Mouse (Mus musculus) activated CD4-positive, CD25-positive, alpha-beta regulatory T cell (primary cell): ENCODE data around the gene Cstl1. TPM values are rescaled to one million over a fixed set of nuclear protein-coding genes. Genes with fewer than 3 reads are reported as not detected.

Source experiments
- polyA plus RNA-seq, 2 experiments: library from polyadenylated mRNA; unstranded; fragments of 100-300 nt; shearing (Covaris generic); gene quantifications; one replicate each; pipeline ENCODE4 v1.2.1; 2017

Gene Cstl1
- not detected for polyA plus RNA-seq

GRCm38 (mm10) chr2:148750058-148750457 is at the start of gene Cstl1:
Gene Cstl1, plus strand, starts transcription at chr2:148750358.

GRCm38 (mm10) chr2:148732327-148733000 is 17.7 kb upstream of the Cstl1 start, which contains the start of gene Napb:
Gene Napb, minus strand, starts transcription at chr2:148732467.

GRCm38 (mm10) chr2:148771397-148771796 is 21.2 kb downstream of the Cstl1 start, which contains the start of gene Cst11:
Gene Cst11, minus strand, starts transcription at chr2:148771497.

GRCm38 (mm10) chr2:148781709-148782108 is 31.6 kb downstream of the Cstl1 start, which contains the start of gene 8030411F24Rik:
Gene 8030411F24Rik, plus strand, starts transcription at chr2:148782009.

GRCm38 (mm10) chr2:148789142-148789541 is 39.0 kb downstream of the Cstl1 start, which contains the start of gene Cst12:
Gene Cst12, plus strand, starts transcription at chr2:148789361.

GRCm38 (mm10) chr2:148798485-148798884 is 48.3 kb downstream of the Cstl1 start, which contains the start of gene Cst8:
Gene Cst8, plus strand, starts transcription at chr2:148798785.

Other genes starting within 250 kb of the Cstl1 start
- gene Nxt1, start 77.8 kb upstream of the Cstl1 start, polyA plus RNA-seq, result 10 to 100 TPM; 56.5 to 77.7 TPM
- gene Gzf1, start 69.3 kb upstream of the Cstl1 start, polyA plus RNA-seq, result 10 to 100 TPM in 1 of 2 experiments, 1 to 10 TPM in 1; 9.3 to 13.4 TPM
- gene Napb, start 17.9 kb upstream of the Cstl1 start, polyA plus RNA-seq, result under 1 TPM in 1 of 2 experiments, not detected in 1; 0.77 TPM
- gene Cst11, start 21.1 kb downstream of the Cstl1 start, polyA plus RNA-seq, result not detected
- gene 8030411F24Rik, start 31.7 kb downstream of the Cstl1 start, polyA plus RNA-seq, result not detected
- not detected for gene Cst12, start 39.0 kb downstream of the Cstl1 start, polyA plus RNA-seq
- gene Cst8, start 48.4 kb downstream of the Cstl1 start, polyA plus RNA-seq, result under 1 TPM in 1 of 2 experiments, not detected in 1; 0.31 TPM
- gene Cst13, start 69.7 kb downstream of the Cstl1 start, polyA plus RNA-seq, result not detected
- not detected for gene Cst9, start 84.8 kb downstream of the Cstl1 start, polyA plus RNA-seq
- gene 9230104L09Rik, start 114.7 kb downstream of the Cstl1 start, polyA plus RNA-seq, result not detected
- gene Cst3, start 125.3 kb downstream of the Cstl1 start, polyA plus RNA-seq, result 100 to 1,000 TPM; 165 to 173 TPM